Mouse (Mus musculus) thymus, postnatal 10 days (tissue): Measurements from ENCODE around the gene Olfr747.
"Not testable (repeated sequence)": the region's sequence is repeated elsewhere in the genome, so short reads cannot be mapped to it uniquely, and the experiment has no call there.

Source experiments
- DNase-seq, 2 experiments: peaks; one replicate each; pipeline ENCODE4 v3.0.0; 2021; ENCODE audit warnings: low spot score in 2 of 2

Olfr747 gene

GRCm38 (mm10) chr14:50693106-50693505, at the start of gene Olfr747:
TSS of gene Olfr747 (minus strand) at chr14:50693206.
- no peak for DNase-seq

GRCm38 (mm10) chr14:50741584-50741983, 48.6 kb upstream of the Olfr747 start:
- DNase-seq: no peak

- no peak for DNase-seq
Measured at GRCm38 (mm10) chr14:50740334-50740733, 47.3 kb upstream of the Olfr747 start.

- not testable (repeated sequence) for DNase-seq
Measured at GRCm38 (mm10) chr14:50722371-50722770, 29.4 kb upstream of the Olfr747 start.

- not testable (repeated sequence) for DNase-seq
Measured at GRCm38 (mm10) chr14:50719875-50720274, 26.9 kb upstream of the Olfr747 start.

GRCm38 (mm10) chr14:50707073-50707472, 14.1 kb upstream of the Olfr747 start, which contains the start of gene Olfr748:
TSS of gene Olfr748 (plus strand) at chr14:50707373.
- DNase-seq: no peak

- DNase-seq: no peak
Measured at GRCm38 (mm10) chr14:50646783-50647182, 46.2 kb downstream of the Olfr747 start, which contains the start of gene Olfr746. TSS of gene Olfr746 (plus strand) at chr14:50647083.

- DNase-seq: no peak
Measured at GRCm38 (mm10) chr14:50639088-50639487, 53.9 kb downstream of the Olfr747 start, which contains the start of gene Olfr745. TSS of gene Olfr745 (plus strand) at chr14:50639388.
